Mouse (Mus musculus) E14TG2a.4 (cell line): ENCODE measurements around the gene Dlx2.

ENCODE experiments used
- CTCF ChIP-seq: conservative IDR thresholded peaks from 2 replicates; pipeline ENCODE4 v1.5.1; 2014; ENCODE audit warnings: low read length
- NANOG ChIP-seq: IDR thresholded peaks from 2 replicates; pipeline ENCODE4 v1.6.1; 2014; ENCODE audit warnings: borderline replicate concordance, low read length, mixed read lengths

- TF ChIP-seq CTCF (no peak), NANOG (no peak)
Measured at GRCm38 (mm10) chr2:71499276-71500230, 47.0 kb downstream of the Dlx2 start.
